Mouse (Mus musculus) lung, postnatal 0 days (tissue): ENCODE measurements at regions not wholly inside any gene's neighbourhood (a gene's known extent, or its start where the extent isn't known, plus 50 kb on each side); places are given as distances from the start of the nearest gene placed in this dataset.

Experiments
- CTCF ChIP-seq: IDR thresholded peaks from 2 replicates; pipeline ENCODE4 v1.5.1; 2016; ENCODE audit warnings: antibody characterized with exemption, mild to moderate bottlenecking
- EP300 ChIP-seq: IDR thresholded peaks from 2 replicates; pipeline ENCODE4 v1.6.1; 2016; ENCODE audit warnings: antibody characterized with exemption, mild to moderate bottlenecking, control low read depth

DNA sequence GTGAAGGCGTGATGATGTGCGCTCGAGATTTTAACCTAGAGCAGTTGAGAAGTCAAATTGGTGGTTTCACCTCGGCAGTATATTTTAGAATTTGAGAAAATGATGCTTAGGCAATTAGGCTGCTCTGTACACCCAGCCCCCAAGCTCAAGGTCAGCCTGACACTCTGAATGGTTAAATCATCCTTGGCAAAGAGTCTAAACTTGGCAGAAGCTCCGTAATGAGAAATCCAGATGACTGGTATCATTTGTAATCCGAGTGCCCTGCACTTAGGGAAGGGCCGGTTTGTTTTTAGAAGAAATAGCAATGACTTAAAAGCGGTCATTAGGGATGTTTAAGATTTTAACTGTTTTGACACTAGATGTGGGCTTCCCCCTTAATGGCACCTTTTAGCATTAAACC lies 223.6 kb downstream of the Tgfb2 start:
- TF ChIP-seq EP300 (no peak), CTCF (no peak)
